Mouse (Mus musculus): ENCODE measurements around the gene Steap2.
"Not testable (repeated sequence)": the region's sequence is repeated elsewhere in the genome, so short reads cannot be mapped to it uniquely, and the experiment has no call there.

The Steap2 gene

GRCm38 (mm10) chr5:5693956-5694653 is at the start of gene Steap2:
Gene Steap2, minus strand, starts transcription at chr5:5694578.
- no peak for DNase-seq (ENCODE audit: low spot score in 2 of 2)

- no peak for DNase-seq (ENCODE audit: low spot score in 2 of 2)
These were observed 40.1 kb upstream of the Steap2 start for GRCm38 (mm10) chr5:5734445-5734844.

GRCm38 (mm10) chr5:5732858-5733257 is 38.5 kb upstream of the Steap2 start:
- no peak for DNase-seq (ENCODE audit: low spot score in 2 of 2)

- DNase-seq (ENCODE audit: low spot score in 2 of 2) = no peak
These were observed 37.8 kb upstream of the Steap2 start for GRCm38 (mm10) chr5:5732208-5732607.

GRCm38 (mm10) chr5:5729904-5730303 is 35.5 kb upstream of the Steap2 start:
- no peak for DNase-seq (ENCODE audit: low spot score in 2 of 2)

GRCm38 (mm10) chr5:5722217-5722616 is 27.8 kb upstream of the Steap2 start:
- DNase-seq (ENCODE audit: low spot score in 2 of 2) = no peak

- DNase-seq (ENCODE audit: low spot score in 2 of 2) = no peak
These were observed 16.7 kb upstream of the Steap2 start for GRCm38 (mm10) chr5:5711032-5711431.

GRCm38 (mm10) chr5:5707341-5708278 is 13.2 kb upstream of the Steap2 start:
- DNase-seq (ENCODE audit: low spot score in 2 of 2) = no peak

- DNase-seq (ENCODE audit: low spot score in 2 of 2) = no peak
These were observed 10.6 kb upstream of the Steap2 start for GRCm38 (mm10) chr5:5705019-5705418.

- DNase-seq (ENCODE audit: low spot score in 2 of 2) = no peak
These were observed 6.0 kb upstream of the Steap2 start for GRCm38 (mm10) chr5:5700386-5700785.

GRCm38 (mm10) chr5:5698830-5699229 is 4.5 kb upstream of the Steap2 start:
- DNase-seq (ENCODE audit: low spot score in 2 of 2) = no peak

GRCm38 (mm10) chr5:5695401-5695942 is 1.1 kb upstream of the Steap2 start:
- no peak for DNase-seq (ENCODE audit: low spot score in 2 of 2)

- no peak for DNase-seq (ENCODE audit: low spot score in 2 of 2)
These were observed 830 bp downstream of the Steap2 start for GRCm38 (mm10) chr5:5693541-5693955.

GRCm38 (mm10) chr5:5692167-5692738 is 2.1 kb downstream of the Steap2 start:
- DNase-seq (ENCODE audit: low spot score in 2 of 2) = no peak

GRCm38 (mm10) chr5:5688945-5689540 is 5.3 kb downstream of the Steap2 start:
- no peak for DNase-seq (ENCODE audit: low spot score in 2 of 2)

- DNase-seq (ENCODE audit: low spot score in 2 of 2) = no peak
These were observed 6.2 kb downstream of the Steap2 start for GRCm38 (mm10) chr5:5688228-5688627.

GRCm38 (mm10) chr5:5686973-5687372 is 7.4 kb downstream of the Steap2 start:
- no peak for DNase-seq (ENCODE audit: low spot score in 2 of 2)

- not testable (repeated sequence) for DNase-seq (ENCODE audit: low spot score in 2 of 2)
These were observed 9.4 kb downstream of the Steap2 start for GRCm38 (mm10) chr5:5684946-5685345.

- no peak for DNase-seq (ENCODE audit: low spot score in 2 of 2)
These were observed 11.1 kb downstream of the Steap2 start for GRCm38 (mm10) chr5:5683292-5683691.

GRCm38 (mm10) chr5:5679459-5679858 is 14.9 kb downstream of the Steap2 start:
- no peak for DNase-seq (ENCODE audit: low spot score in 2 of 2)

- no peak for DNase-seq (ENCODE audit: low spot score in 2 of 2)
These were observed 18.3 kb downstream of the Steap2 start for GRCm38 (mm10) chr5:5676082-5676481.

- DNase-seq (ENCODE audit: low spot score in 2 of 2) = no peak
These were observed 25.5 kb downstream of the Steap2 start for GRCm38 (mm10) chr5:5668920-5669319.

Data from spleen, postnatal 14 days (tissue).